Mouse (Mus musculus): ENCODE results near the gene Adh1.

Adh1 gene

DNA sequence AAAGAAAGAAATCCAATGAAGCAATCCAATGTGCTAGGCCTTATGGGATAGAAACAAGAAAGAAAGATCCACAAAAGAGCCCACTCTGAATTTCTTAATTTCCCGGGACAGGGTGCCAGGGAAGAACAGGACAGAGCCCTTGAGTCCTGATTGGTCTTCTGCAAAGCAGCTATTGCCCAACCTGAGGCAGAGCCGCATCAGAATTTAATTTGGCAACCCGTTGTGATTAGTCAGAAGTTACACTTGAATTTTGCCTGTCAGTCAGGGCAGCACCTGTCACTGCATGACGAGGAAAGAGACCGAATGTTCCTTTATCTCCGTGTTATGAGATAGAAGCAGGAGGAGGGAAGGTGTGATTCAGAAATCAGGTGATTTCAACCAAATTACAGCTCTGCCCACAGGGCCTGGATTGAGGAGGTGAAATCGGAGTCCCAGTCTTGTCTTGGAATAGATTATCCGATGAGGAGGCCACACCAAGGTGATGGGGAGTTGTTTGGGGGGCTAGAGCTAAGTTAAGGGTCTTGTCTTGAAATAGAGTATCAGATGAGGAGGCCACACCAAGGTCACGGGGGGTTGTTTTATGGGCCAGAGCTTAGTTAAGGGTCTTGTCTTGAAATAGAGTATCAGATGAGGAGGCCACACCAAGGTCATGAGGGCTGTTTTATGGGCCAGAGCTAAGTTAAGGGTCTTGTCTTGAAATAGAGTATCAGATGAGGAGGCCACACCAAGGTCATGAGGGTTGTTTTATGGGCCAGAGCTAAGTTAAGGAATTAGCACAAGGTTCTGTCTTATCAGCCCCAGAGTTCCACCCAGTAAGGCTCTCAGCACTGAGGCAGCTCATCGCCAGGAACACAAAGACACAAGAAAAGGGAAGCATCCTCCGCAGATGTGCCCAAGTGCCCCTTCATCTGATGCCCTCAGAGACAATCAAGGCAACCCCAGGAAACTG is at the start of gene Adh1:
Gene Adh1, plus strand, starts transcription at position 271 of the 949 bp plus-strand sequence.
- no peak for DNase-seq

DNA sequence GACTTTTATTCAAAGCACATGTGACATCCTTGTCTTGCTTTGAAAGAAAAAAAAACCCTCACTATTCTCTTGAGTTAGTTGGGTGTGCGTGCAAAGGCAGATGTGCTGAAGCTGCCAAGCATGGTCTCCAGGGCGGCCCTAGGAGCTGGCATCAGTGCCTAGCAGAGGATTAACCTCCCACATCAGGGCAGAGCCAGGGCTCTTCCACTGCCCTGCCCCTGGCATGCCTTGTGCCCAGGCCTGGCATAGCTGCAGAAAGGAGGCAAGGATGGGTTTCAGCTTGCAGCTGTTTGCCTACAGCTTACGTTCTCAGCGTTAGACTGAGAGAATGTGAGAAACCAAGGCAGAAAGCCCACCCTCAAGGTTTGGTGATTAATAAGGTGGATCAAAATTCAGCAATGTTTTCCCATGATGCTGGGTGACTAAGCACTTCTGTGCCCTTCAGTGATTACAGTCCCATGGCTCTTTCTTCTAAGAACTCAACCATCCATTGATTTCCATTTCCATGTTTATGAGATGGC is 48.3 kb upstream of the Adh1 start:
- no peak for DNase-seq

DNA sequence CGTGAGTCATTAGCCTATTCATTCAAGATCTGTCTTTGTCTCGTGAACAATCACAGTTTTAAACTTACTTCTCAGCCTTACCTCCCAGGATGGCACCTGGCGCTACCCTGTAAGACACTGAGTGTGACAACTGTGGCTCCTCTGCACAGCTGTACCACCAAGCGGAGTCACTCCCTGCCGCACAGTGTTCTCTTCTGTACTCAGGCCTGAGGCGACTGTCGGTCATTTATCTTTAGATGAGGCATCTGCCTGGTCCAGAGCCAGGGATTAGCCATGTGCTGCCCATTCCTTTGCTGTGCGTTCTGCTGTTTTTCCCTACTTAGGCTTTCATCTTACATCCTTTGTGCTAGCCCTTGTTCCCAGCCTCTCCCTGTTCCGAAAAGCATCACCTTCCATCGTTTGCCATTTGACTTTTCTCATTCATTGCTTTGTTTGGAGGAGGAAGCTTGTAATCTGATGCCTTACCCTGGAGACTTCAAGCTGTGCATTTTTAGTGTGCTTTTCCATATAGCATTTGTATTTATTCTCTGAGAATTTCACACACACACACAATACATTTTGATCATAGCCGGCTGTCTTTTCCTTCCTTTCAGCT is 45.3 kb upstream of the Adh1 start:
- DNase-seq = no peak

DNA sequence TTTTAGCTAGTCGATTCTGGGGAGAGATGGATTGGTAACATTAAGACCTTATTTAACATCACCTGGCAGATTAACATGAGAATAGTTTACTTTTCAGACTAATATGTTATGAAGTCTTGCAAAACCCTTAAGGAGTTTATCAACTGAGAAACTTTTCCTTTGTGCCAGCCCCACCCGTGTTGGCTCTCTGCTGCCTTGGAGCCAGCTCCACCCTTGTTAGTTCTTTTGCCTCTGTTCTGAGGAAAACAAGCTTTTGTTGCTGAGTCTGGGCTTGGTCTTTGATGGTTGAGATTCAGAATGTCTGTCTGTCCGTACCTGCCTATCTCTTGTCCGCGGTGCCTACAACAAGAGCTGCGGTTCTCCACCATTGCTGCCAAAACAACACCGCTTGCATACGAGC is 44.7 kb upstream of the Adh1 start:
- DNase-seq = no peak

DNA sequence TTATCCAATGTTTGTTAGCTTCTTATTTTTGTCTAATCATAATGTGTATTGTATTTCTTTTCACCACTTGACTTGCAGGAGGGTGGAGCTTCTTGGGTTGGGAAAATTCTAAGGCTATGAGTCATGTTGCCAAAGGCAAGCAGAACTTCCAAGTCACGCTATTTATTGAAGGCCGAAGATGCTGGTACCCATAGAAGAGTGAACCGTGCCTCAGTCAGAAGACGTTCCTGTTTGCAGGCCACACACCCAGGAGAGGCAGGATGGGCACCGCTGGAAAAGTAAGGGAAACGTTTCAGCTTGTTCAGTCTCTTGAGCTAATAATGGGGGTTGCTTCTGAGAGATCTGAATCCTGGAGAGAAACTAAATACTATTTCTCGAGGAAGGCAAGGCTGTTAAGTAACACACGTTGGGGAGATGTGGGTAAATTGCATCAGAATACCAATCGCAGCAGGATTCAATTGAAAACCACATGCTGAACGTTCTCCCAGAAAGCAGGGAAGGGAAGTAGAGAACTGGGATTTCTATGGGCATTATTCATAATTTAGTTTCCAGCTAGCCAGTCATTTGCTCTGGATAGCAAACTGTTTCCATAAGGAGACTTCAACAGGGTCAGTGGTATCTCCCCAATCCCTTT is 43.0 kb upstream of the Adh1 start, which contains the start of gene Adh7:
Gene Adh7, plus strand, starts transcription at position 130 of the 634 bp plus-strand sequence.
- no peak for DNase-seq

DNA sequence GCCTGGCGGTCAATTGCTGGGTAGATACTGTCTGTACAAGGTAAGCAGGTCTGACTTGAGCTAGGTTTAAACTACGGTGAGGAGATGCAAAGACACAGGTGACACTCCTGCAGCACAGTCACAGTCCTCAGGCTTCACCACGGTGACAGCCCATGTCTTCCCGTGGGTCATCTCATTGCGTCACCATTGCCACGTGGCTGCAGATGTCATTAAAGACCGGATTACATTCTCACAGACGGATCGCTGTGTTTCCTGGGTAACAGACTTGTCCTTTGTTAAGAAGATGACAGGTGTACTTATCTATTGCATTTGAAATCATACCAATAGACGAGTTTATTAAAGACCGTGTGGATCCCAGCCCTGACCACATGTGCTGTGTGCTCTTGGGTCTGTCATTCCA is 39.7 kb upstream of the Adh1 start:
- no peak for DNase-seq

DNA sequence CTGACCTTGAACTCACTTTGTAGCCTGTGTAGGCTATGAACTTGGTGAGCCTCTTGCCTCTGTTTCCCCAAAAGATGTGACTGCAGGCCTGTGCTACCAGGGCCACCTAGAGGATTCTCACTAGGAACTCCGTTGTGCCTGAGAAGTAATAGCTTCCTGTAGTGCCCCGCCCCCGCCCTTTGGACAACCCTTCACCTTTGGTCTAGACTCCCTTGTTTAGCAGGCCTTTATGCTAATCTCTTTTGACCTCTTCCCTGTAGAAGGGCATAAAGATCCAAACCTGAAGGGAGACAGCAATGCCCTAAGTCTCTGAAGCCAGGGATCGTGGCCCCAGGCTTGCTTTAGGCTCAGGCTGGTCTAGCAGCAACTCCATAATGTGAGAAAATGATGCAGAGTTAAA is 38.3 kb upstream of the Adh1 start:
- no peak for DNase-seq

DNA sequence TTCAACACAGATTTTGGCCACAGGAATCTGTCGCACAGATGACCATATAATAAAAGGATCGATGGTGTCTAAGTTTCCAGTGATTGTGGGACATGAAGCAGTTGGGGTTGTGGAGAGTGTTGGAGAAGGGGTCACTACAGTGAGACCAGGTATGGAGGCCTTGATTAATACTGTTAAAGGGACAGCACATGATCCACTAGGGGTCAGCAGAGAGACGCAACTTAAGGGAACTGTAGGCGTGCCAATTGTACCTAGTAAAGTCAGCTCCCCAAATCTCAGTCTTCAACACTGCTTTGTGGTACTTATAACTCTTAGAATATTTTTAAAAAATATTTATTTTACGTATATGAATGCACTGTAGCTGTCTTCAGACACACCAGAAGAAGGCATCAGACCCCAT is 37.8 kb upstream of the Adh1 start:
- peak; percentile 72 to 84 for DNase-seq

DNA sequence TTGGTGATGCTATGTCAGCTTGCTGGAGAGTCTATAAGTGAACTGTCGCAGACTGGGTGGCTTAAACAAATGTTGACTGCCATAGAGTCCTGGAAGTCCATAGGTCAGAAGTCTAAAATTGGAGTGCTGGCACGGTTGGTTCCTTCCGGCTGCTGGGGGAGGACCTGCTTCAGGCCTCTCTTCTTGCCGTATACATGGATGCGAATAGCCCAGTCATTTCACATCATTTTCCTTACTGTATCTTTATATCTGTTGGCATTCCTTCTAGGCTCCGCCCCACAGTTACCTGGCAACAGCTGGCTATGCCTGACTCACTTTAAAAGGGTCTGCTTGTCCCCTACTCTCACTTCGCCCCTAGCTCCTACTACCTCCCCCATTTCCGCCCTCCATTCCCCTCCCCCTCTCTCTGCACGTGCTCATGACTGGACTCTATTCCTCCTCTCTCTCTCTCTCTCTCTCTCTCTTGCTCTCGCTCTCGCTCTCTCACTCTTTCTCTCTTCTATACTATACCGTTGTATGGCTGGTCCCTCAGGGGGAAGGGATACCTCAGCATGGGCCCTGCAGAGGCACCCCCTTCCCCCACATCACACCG is 36.3 kb upstream of the Adh1 start:
- DNase-seq = no peak

DNA sequence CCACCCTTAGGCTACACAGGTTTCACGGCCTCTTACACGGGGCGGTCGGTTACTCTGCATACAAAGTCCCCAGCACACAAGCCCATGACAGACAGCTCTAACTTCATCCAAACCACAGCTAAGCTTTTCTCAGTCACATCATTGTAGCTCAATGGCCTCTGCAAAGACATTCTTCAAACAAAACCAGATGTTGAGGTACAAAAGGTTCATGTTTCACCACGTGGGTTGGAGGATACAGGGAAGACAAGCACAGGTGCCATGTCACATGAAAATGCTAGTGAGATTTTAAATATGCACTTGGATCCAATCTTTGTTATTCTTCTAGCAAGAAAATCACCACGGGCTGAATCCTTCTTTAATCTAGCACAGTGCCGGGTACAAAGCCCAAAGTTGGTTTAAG is 35.5 kb upstream of the Adh1 start:
- no peak for DNase-seq

DNA sequence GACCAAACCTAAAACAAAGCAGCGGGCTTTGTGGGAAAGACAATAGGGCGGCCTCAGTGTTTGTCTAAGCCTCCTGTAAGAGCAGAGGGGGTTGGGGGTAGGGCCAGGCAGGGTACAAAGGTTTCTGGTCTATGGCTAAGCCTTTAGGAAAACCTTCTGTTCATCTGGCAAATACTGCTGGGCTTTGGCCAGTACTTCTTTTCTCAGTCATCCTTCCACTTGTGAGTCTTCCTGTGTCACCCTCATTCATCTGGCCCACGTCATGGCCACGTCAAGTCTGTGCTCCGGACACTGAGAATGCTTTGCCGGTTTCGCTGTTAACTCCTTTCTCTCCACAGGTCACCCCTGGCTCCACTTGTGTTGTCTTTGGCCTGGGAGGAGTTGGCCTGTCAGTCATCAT is 34.9 kb upstream of the Adh1 start:
- DNase-seq = peak in 1 of 2 experiments; percentile 65

DNA sequence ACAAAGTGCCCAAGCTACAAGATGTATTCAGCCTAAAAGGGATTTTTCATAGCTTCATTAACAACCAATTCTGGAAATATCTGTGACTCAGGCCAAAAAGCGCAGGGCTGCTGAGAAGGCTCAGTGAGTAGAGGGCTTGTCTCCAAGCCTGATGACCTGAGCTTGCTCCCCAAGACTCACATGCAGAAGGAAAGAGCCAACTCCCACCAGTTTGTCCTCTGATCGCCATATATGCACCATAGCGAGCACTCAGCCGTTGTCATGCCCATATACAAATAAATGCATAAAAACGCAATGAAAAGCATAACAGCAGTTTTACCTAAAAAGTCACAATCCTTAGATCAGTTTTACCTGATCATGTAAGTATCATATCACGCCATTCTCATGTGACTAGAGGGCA is 34.3 kb upstream of the Adh1 start:
- no peak for DNase-seq

DNA sequence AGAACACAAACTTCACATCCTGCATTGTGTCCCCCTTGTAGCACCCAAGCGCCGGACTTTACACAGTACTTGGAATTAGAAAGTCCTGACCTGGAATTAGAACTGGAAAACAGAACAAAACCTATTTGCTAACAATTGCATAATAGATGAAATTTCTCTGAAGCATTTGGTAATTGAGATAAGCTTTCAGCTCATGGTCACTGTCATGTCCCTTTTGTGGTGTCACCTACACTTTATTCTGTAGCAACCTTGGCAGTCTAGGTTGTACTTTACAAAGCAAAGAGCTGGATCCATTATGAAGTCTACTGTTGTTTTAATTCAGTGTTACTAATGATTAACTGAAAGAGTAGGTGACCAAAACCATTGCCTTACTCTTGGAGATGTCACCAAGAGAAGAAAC is 33.7 kb upstream of the Adh1 start:
- DNase-seq = no peak

DNA sequence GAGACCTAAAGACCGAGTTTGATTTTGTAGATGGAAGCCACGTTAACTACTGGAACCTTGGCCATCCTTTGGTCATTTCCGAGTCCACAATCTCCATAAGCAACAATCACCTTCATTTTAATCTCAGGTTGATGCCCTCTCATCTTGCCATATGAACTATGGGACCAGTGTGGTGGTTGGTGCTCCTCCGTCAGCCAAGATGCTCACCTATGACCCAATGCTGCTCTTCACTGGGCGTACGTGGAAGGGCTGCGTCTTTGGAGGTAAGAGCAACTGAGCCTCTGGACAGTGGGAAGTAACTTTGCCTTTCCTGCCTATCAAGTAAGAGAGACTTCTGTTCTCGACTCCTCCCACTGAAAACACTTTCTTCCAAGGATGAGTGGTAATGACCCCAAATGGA is 33.0 kb upstream of the Adh1 start:
- no peak for DNase-seq

DNA sequence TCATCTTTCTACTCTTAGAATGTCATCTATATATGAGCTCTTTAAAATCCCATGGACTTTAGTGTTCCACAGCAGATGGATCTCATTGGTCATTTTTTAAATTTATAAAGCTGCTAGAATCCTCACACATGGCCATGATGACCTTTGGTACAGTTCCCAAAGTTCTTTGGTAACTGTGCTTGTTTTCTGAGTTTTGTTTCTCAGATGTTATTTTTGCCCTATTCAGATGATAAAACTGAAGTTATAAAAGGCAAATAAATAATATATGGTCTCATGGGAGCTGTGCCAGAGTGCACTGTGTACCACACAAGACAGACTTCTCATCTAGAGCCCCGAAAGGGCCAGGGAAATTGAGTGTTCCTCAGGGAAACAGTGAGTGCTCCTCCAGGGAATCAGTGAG is 31.3 kb upstream of the Adh1 start:
- DNase-seq = no peak

DNA sequence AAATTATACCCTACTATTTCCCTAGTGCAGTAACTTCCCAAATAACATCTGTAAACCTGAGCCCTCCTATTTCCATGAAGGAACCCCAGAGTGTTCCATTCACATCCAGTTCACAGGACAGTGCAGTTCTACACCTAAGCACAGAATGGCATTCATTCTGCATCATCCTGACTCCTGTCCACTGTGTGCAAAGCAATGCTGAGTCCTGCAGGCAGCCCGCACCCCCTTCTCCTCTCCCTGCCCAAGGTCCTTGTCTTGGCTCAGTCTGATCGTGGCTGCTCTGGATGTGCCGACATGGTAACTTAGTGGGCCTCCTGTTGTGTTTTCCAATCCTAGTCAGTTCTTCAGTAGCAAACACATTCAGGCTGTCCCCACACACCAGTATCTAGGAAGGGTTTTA is 30.5 kb upstream of the Adh1 start:
- no peak for DNase-seq

DNA sequence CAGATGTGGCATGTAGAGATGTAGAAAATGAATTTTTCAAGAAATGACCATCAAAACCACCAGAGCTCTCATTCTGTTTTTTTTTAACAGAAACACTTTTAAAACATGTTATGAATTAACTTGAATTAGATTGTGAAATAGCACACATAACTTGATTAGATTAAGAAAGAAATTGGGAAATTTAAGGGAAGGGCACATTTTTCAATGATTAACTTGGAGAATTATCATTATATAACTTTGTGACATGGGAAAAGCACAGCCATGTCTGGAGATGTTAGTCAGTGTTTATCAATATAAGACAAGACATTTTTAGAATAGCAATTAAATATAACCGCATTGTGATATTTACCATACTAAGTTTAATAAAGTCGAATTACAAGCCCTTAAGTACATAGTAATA is 29.3 kb upstream of the Adh1 start:
- no peak for DNase-seq

DNA sequence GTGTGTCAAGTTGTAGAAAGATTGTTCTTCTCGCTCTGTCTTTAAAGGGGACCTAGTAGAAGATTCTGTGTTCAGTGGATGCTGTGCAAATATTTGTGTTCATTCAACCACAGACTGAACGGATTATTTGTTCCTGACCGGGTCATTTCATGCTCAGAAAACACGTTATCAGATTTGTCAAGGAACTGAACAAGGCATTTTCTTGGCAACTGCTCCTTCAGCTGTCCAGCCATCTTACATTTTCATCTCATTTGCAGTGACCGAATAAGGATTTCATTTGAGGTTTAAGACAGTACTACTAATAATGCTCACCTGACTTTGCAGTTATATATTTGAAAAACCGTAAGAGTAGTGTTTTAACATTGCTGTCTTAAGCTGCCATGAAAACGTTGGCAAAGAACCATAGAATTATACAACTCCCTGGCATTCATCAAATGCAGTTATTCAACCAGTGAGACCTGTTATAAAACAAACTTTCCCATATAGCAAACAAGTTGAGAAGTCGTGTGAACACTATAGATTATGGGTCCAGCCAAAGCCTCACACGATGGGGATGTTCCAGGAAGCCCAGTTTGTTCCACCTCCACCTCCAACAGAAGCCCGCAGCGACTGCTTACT is 24.1 kb upstream of the Adh1 start:
- DNase-seq = no peak

DNA sequence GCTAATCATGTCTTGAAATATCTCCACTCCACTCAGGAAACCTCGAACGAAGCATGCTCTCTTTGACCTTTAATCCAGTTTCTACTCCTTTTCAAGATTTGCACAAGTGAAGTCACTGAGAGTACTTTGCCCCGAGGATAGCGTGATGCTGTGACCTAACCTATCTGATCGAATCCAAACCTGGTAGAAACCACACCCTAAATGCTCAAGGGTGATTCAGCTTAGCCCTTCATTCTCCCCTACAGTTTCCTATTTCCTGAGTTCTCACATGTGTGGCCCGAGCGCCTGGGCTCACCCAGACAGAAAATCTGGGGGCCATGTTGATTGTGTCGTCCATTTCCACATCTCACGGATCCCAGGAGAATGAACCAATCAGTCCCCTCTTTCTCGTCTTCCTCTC is 22.7 kb upstream of the Adh1 start:
- no peak for DNase-seq

DNA sequence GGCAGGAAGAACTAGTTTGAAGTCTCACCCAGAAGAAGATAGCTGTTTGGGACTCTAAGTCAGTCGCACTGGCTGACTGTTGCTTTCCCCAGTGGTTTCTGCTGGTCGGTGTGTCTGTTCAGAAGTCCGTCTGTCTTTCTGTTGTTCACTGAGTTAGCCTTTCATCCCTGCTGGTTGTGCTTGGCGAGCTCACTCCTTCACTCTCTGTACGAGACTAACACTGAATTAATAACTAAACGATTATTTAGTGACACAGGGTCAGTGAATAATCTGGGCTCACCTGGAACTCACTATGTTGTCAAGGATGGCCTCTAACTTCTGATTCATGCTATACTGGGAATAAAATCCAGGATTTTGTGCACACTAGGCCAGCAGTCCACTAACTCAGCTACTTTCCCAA is 21.3 kb upstream of the Adh1 start:
- DNase-seq = peak in 1 of 2 experiments; percentile 47

DNA sequence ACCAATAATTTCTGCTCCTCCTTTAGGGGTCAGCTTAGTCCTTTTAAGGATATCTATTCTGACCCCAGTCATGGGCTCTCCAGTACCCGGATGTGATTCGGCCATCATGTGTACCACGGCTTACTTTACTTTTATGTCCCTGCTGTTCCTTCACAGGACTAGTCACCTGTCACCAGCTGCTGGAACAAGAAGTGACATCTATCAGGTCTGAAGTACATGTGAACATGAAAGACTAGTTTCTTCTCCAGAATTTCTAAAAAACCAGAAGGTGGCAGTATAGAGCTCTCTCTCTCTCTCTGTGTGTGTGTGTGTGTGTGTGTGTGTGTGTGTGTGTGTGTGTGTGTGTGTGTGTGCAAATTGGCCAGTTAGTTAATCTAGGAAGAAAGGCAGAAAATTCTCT is 20.4 kb upstream of the Adh1 start:
- no peak for DNase-seq

DNA sequence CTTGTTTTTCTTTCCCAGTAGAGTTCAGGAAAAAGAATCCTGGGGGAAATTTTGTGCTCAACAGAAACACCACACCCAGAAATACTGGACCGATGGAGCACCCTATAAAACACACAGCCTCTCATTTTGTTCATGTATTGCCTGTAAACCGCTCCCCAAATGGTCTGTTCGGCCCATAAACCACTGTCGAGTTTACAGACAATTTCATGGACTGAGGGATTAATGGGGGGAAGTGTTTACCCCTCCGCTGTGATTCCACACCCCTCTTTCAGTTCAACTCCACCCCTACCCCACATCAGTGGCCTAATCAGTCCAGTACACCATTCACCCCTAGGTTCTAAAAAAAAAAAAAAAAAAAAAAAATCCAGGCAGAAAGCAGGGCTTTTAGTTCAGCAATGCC is 19.8 kb upstream of the Adh1 start:
- DNase-seq = no peak

DNA sequence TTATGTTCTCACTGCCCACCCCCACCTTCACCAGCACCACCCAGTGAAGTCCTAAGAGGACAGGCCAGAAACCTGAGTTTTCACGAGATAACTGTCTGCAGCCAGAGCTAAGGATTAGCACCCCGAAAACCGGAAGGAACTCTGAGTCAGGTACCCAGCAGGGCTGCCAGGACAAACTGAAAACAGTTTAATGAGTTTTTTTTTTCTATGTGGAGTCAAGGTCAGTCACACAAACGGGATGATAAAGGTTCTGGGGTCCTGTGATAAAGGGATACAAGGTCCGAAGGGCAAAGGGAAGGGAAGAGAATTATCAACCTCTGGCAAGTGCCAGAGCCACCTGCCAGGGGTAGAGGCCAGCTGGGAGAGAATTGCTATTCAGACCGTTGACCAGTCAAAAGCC is 19.4 kb upstream of the Adh1 start:
- DNase-seq = peak; percentile 48 to 70

All from kidney, adult 8-10 months (tissue).